Mouse (Mus musculus): ENCODE results near the gene Zyg11b.

- TF ChIP-seq POLR2A (IDR thresholded peaks at IDR 0.05; ENCODE audit: borderline replicate concordance, extremely low read depth, insufficient read depth, insufficient read length, poor library complexity, severe bottlenecking) = no peak
- TF ChIP-seq CTCF (IDR thresholded peaks at IDR 0.05; ENCODE audit: borderline replicate concordance, extremely low read depth, insufficient read depth, insufficient read length) = peak; percentile 66; the same call in 1 of the 2 replicates
Measured at GRCm38 (mm10) chr4:108339277-108339690, 38.4 kb upstream of the Zyg11b start.

All from brain, embryonic 14.5 days (tissue).